Mouse (Mus musculus) kidney, embryonic 16.5 days (tissue): ENCODE measurements at regions not wholly inside any gene's neighbourhood (a gene's known extent, or its start where the extent isn't known, plus 50 kb on each side); places are given as distances from the start of the nearest gene placed in this dataset.

ENCODE experiments used
- ATAC-seq: fragments of 200-750 bp; cut with Nextera tagmentation; 2 replicates; pipeline ENCODE4 v1.8.0; 2017; ENCODE audit warnings: moderate TSS enrichment; ENCODE audit not compliant: low FRiP score, low TSS enrichment
- H3K27ac ChIP-seq: fragments of 300-500 bp; sonication (generic); 2 replicates; pipeline ENCODE4 v1.5.1; 2014; ENCODE audit warnings: low read length
- H3K27me3 ChIP-seq: fragments of 300-500 bp; sonication (generic); 2 replicates; pipeline ENCODE4 v1.6.1; 2014; ENCODE audit warnings: low read length, control low read depth, mixed read lengths; ENCODE audit not compliant: insufficient read depth
- H3K36me3 ChIP-seq: fragments of 300-500 bp; sonication (generic); 2 replicates; pipeline ENCODE4 v1.6.1; 2014; ENCODE audit warnings: low read length, control low read depth, mixed read lengths; ENCODE audit not compliant: insufficient read depth
- H3K4me1 ChIP-seq: fragments of 300-500 bp; sonication (generic); 2 replicates; pipeline ENCODE4 v1.6.1; 2014; ENCODE audit warnings: low read length, control low read depth, mixed read lengths; ENCODE audit not compliant: insufficient read depth
- H3K4me2 ChIP-seq: fragments of 300-500 bp; sonication (generic); replicated peaks from 2 replicates; pipeline ENCODE4 v1.6.1; 2014; ENCODE audit warnings: low read depth, low read length
- H3K4me3 ChIP-seq: fragments of 300-500 bp; sonication (generic); 2 replicates; pipeline ENCODE4 v1.5.1; 2014; ENCODE audit warnings: mild to moderate bottlenecking, low read length
- H3K9ac ChIP-seq: fragments of 300-500 bp; sonication (generic); replicated peaks from 2 replicates; pipeline ENCODE4 v1.6.1; 2014; ENCODE audit warnings: low read length
- H3K9me3 ChIP-seq: fragments of 300-500 bp; sonication (generic); 2 replicates; pipeline ENCODE4 v1.6.1; 2016; ENCODE audit warnings: low read length, control low read depth
- WGBS: fragments of 180-500 bp; shearing (Covaris S2); extraction: QIAGEN DNeasy Blood & Tissue Kit; methylation state at CpG from one replicate; pipeline ENCODE4 v1.1.7; 2014; 5-methylcytosine and 5-hydroxymethylcytosine counted together

DNA sequence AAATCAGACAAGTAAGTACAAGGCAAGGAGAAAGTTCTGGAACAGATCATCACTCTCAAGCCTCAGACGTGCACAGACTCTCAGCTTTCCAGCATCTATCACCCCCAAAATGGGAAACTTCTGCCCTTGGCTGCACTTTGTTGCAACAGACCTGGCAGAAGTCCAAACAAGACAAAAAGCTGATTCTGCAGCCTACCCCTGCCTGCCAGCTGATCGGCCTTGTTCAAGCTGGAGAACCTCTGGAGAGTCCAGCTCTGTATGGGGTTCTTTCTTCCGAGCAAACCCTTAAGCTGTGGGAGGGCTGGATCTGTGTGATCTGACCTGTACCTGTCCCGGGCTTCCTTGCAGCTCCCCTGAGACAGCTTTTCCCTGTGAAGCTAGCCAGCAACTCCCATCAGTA lies 299.7 kb upstream of the Klf3 start:
- H3K4me3 ChIP-seq = no peak overlapping the region
- H3K9ac ChIP-seq = no peak overlapping the region
- no peak for ATAC-seq
- 30% methylated on average over 4 of the region's 4 CpGs for WGBS
- 0 out of 2 replicates have a peak overlapping the region, but pooled peaks have one; percentile 2 for H3K27ac ChIP-seq
- H3K4me1 ChIP-seq = peaks cover 42% of the 10 kb centered on the region
- no peaks in the 10 kb centered on the region for H3K27me3 ChIP-seq
- H3K9me3 ChIP-seq = no peaks in the 10 kb centered on the region
- no peak overlapping the region for H3K4me2 ChIP-seq
- no peaks in the 10 kb centered on the region for H3K36me3 ChIP-seq

DNA sequence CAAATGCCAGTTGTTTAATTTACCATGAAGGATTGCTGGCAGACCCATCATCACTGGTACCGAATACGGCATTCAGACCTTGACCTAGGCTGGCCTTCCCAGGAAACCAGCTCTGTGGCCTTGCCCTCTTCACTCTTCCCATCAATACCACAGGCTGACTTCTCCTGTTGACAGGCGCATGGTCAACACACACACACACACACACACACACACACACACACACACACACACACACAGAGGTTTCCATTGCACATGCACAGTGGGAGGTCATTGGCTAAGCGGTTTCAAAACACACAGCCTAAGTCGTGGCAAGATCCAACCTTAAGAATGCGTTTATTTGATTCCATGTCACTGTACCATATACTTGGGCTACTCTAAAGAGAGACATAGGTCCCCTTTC lies 298.7 kb upstream of the Klf3 start:
- Histone ChIP-seq H3K27ac (peak overlapping the region; percentile 85), H3K4me1 (peaks cover 43% of the 10 kb centered on the region), H3K4me2 (no peak overlapping the region), H3K27me3 (no peaks in the 10 kb centered on the region), H3K4me3 (no peak overlapping the region), H3K9me3 (no peaks in the 10 kb centered on the region), H3K9ac (no peak overlapping the region), H3K36me3 (no peaks in the 10 kb centered on the region)
- 66% methylated on average over 6 of the region's 6 CpGs for WGBS
- ATAC-seq = no peak

- H3K9me3 ChIP-seq = no peaks in the 10 kb centered on the region
- no peaks in the 10 kb centered on the region for H3K36me3 ChIP-seq
- H3K4me1 ChIP-seq = peaks cover 42% of the 10 kb centered on the region
- no peaks in the 10 kb centered on the region for H3K27me3 ChIP-seq
- peak overlapping the region; percentile 38 for H3K9ac ChIP-seq
- H3K27ac ChIP-seq = peak overlapping the region; percentile 85
- ATAC-seq = peak; percentile 95
- WGBS = 2% methylated on average over 16 of the region's 17 CpGs
- H3K4me2 ChIP-seq = peak overlapping the region; percentile 51
- peak overlapping the region; percentile 32 for H3K4me3 ChIP-seq
Observed at GRCm38 (mm10) chr5:64505227-64505834, 297.9 kb upstream of the Klf3 start.

- H3K27me3 ChIP-seq = no peaks in the 10 kb centered on the region
- H3K4me1 ChIP-seq = peaks cover 36% of the 10 kb centered on the region
- H3K27ac ChIP-seq = peak overlapping the region; percentile 85
- 2% methylated on average over 15 of the region's 15 CpGs for WGBS
- H3K4me3 ChIP-seq = peak overlapping the region; percentile 32
- peak overlapping the region; percentile 52 for H3K9ac ChIP-seq
- ATAC-seq = peak; percentile 64
- no peaks in the 10 kb centered on the region for H3K36me3 ChIP-seq
- H3K4me2 ChIP-seq = peak overlapping the region; percentile 51
- no peaks in the 10 kb centered on the region for H3K9me3 ChIP-seq
Observed at GRCm38 (mm10) chr5:64505835-64506600, 297.2 kb upstream of the Klf3 start.

DNA sequence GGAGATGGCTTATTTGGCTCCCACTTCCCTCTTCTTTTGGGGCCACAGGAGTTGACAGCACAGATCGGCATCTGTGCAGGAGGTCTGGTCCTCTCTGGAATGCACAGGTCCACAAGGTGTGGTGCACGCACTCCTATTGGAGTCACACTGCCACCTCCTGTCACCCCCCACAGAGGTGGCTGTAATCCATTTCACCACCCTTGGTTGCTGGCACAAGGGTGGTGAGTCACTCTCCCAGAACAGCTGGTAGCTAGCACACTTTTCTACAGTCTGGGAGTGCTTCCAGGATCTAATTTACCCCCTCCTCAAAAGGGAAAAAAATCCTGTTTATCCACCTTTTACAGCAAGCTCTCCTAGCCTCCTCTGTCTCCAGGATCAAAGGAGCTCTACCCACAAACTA lies 294.6 kb upstream of the Klf3 start:
- H3K4me1 ChIP-seq = peaks cover 34% of the 10 kb centered on the region
- ATAC-seq = no peak
- WGBS = 72% methylated on average over 2 of the region's 2 CpGs
- no peaks in the 10 kb centered on the region for H3K36me3 ChIP-seq
- 0 out of 2 replicates have a peak overlapping the region, but pooled peaks have one; percentile 3 for H3K27ac ChIP-seq
- H3K4me2 ChIP-seq = no peak overlapping the region
- no peaks in the 10 kb centered on the region for H3K27me3 ChIP-seq
- H3K9ac ChIP-seq = no peak overlapping the region
- H3K9me3 ChIP-seq = no peaks in the 10 kb centered on the region
- H3K4me3 ChIP-seq = no peak overlapping the region

DNA sequence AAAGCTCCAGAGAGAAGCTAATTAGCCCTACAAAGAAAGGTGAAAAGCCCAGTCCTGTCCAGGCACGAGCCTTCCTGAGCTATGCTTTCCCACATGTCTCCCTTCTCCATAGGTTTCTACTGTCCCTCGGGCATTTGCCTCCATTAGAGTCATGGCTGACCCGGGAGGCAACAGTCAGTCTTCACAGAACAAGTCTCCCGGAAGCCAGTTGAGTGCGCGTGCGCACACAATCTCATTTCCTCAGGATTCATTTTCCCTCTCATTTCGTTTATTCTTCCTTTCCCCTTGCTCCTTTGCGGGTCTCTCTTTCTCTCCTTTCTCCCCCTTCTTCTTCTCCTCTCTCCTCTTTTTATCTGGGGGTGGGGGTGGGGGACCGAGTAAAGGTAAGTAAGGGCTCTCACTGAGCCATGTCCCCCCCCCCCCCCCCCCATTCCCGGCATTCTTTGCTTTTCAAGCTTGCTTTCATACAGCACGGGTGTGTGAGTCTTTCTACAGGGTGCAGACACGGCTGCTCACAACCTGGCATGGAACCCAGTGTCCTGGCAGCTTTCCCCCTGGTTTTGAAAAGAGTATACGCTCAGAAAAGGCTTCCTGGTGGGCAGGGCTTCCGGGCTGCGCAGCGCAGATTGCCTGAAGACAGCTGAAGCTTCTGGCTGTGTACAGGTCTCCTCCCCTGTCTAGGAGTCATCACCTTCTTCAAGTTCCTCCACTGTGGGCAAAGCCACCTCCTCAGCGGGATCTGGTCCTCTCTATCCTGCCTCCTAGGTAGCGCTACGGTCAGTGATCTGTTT lies 289.8 kb upstream of the Klf3 start:
- WGBS = 81% methylated on average over 20 of the region's 20 CpGs
- Histone ChIP-seq H3K36me3 (no peaks in the 10 kb centered on the region), H3K9ac (no peak overlapping the region), H3K27ac (0 out of 2 replicates have a peak overlapping the region, but pooled peaks have one; percentile 18), H3K27me3 (no peaks in the 10 kb centered on the region), H3K4me2 (no peak overlapping the region), H3K9me3 (no peaks in the 10 kb centered on the region), H3K4me3 (no peak overlapping the region), H3K4me1 (peaks cover 7% of the 10 kb centered on the region; the same call in 1 of the 2 replicates)
- no peak for ATAC-seq

- Histone ChIP-seq H3K9me3 (no peaks in the 10 kb centered on the region), H3K4me2 (no peak overlapping the region), H3K27me3 (no peaks in the 10 kb centered on the region), H3K9ac (0 out of 2 replicates have a peak overlapping the region, but pooled peaks have one; percentile 16), H3K4me1 (peaks cover 8% of the 10 kb centered on the region; the same call in 1 of the 2 replicates), H3K4me3 (no peak overlapping the region), H3K27ac (no peak overlapping the region), H3K36me3 (no peaks in the 10 kb centered on the region)
- ATAC-seq = no peak
- 78% methylated on average over 13 of the region's 13 CpGs for WGBS
Observed at GRCm38 (mm10) chr5:64516115-64516665, 287.0 kb upstream of the Klf3 start.

- Histone ChIP-seq H3K27ac (no peak overlapping the region), H3K9ac (no peak overlapping the region), H3K4me3 (no peak overlapping the region), H3K9me3 (no peaks in the 10 kb centered on the region), H3K4me1 (peaks cover 11% of the 10 kb centered on the region; the same call in 1 of the 2 replicates), H3K4me2 (no peak overlapping the region), H3K36me3 (no peaks in the 10 kb centered on the region), H3K27me3 (no peaks in the 10 kb centered on the region)
- ATAC-seq = no peak
- WGBS = 79% methylated on average over 4 of the region's 4 CpGs
Observed at GRCm38 (mm10) chr5:64517241-64517640, 285.9 kb upstream of the Klf3 start.

- H3K9ac ChIP-seq = no peak overlapping the region
- peak; percentile 56 for ATAC-seq
- H3K4me1 ChIP-seq = peaks cover 15% of the 10 kb centered on the region; the same call in 1 of the 2 replicates
- no peaks in the 10 kb centered on the region for H3K27me3 ChIP-seq
- H3K4me2 ChIP-seq = no peak overlapping the region
- 35% methylated on average over 3 of the region's 3 CpGs for WGBS
- no peak overlapping the region for H3K27ac ChIP-seq
- no peak overlapping the region for H3K4me3 ChIP-seq
- no peaks in the 10 kb centered on the region for H3K36me3 ChIP-seq
- no peaks in the 10 kb centered on the region for H3K9me3 ChIP-seq
Observed at GRCm38 (mm10) chr5:64517835-64518234, 285.4 kb upstream of the Klf3 start.
